Mouse (Mus musculus): Measurements from ENCODE around the gene Fxyd5. TPM values are rescaled to one million over a fixed set of nuclear protein-coding genes. Genes with fewer than 3 reads are reported as not detected.

Gene Fxyd5
- polyA plus RNA-seq, 1 experiment, result 84.3 TPM

- no peak for DNase-seq (ENCODE audit: low read depth)
Measured at GRCm38 (mm10) chr7:30985357-30985756, 56.9 kb downstream of the Fxyd5 start.

Other genes starting within 250 kb of the Fxyd5 start
- 45.9 and 62.5 TPM in 2 replicates for gene Ffar2, start 218.7 kb downstream of the Fxyd5 start, polyA plus RNA-seq (2012; rRNA removed)
- not detected in 2 replicates for gene Ffar3, start 186.3 kb downstream of the Fxyd5 start, polyA plus RNA-seq (2012; rRNA removed)
- 0.04 and 0.05 TPM in 2 replicates for gene Ffar1, start 180.9 kb downstream of the Fxyd5 start, polyA plus RNA-seq (2012; rRNA removed)
- 0.81 and 1.1 TPM in 2 replicates for gene Cd22, start 162.1 kb downstream of the Fxyd5 start, polyA plus RNA-seq (2012; rRNA removed)
- gene Mag, start 127.6 kb downstream of the Fxyd5 start, polyA plus RNA-seq (2012; rRNA removed), result 0.61 and 0.65 TPM in 2 replicates
- gene Hamp2, start 117.8 kb downstream of the Fxyd5 start, polyA plus RNA-seq (2012; rRNA removed), result 1.1 and 2.7 TPM in 2 replicates
- 0.76 and 8.4 TPM in 2 replicates for gene Hamp, start 98.4 kb downstream of the Fxyd5 start, polyA plus RNA-seq (2012; rRNA removed)
- gene Usf2, start 85.7 kb downstream of the Fxyd5 start, polyA plus RNA-seq (2012; rRNA removed), result 84.7 and 96.8 TPM in 2 replicates
- 71.1 and 104 TPM in 2 replicates for gene Lsr, start 69.0 kb downstream of the Fxyd5 start, polyA plus RNA-seq (2012; rRNA removed)
- gene Fam187b, start 68.7 kb downstream of the Fxyd5 start, polyA plus RNA-seq (2012; rRNA removed), result 10.9 and 14.2 TPM in 2 replicates
- 3.9 and 5.0 TPM in 2 replicates for gene Fxyd7, start 9.0 kb upstream of the Fxyd5 start, polyA plus RNA-seq (2012; rRNA removed)
- gene Fxyd1, start 14.7 kb upstream of the Fxyd5 start, polyA plus RNA-seq (2012; rRNA removed), result 218 and 301 TPM in 2 replicates
- 5.4 and 6.9 TPM in 2 replicates for gene Lgi4, start 16.9 kb upstream of the Fxyd5 start, polyA plus RNA-seq (2012; rRNA removed)
- 49.4 and 80.0 TPM in 2 replicates for gene Fxyd3, start 34.2 kb upstream of the Fxyd5 start, polyA plus RNA-seq (2012; rRNA removed)
- 27.8 and 32.4 TPM in 2 replicates for gene Hpn, start 72.8 kb upstream of the Fxyd5 start, polyA plus RNA-seq (2012; rRNA removed)
- gene Scn1b, start 84.5 kb upstream of the Fxyd5 start, polyA plus RNA-seq (2012; rRNA removed), result 30.3 and 42.4 TPM in 2 replicates
- gene Gramd1a, start 113.4 kb upstream of the Fxyd5 start, polyA plus RNA-seq (2012; rRNA removed), result 60.3 and 80.0 TPM in 2 replicates
- not detected in 2 replicates for gene Scgb2b2, start 248.0 kb upstream of the Fxyd5 start, polyA plus RNA-seq (2012; rRNA removed)
- not detected in 2 replicates for gene Scgb1b2, start 249.3 kb upstream of the Fxyd5 start, polyA plus RNA-seq (2012; rRNA removed)